Mouse (Mus musculus) frontal cortex, postnatal 10 days (tissue): ENCODE results near the gene Rgs21.

Experiments used
- DNase-seq, 2 experiments: peaks; one replicate each; pipeline ENCODE4 v3.0.0; 2022; ENCODE audit warnings: low spot score in 2 of 2, mixed read lengths in 1 of 2

Rgs21 gene

DNA sequence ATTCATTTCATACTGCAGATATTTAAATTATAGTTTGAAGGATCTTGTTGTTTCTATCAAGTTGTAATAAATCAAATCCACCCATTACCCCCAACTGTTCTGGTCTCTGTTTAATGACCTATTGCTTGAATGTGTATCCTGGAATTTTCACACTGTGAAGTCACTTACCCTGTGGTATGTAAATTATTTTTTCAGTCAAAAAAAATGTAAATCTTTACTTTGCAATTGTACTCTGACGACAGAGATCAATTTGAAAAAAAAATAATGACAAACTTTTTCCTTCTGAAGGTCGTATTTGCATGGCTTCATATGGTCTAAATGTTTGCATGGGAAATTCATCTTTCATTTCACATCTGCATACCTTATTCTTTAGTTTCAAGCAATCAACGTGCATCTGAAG, at the start of gene Rgs21:
Gene Rgs21 (minus strand): TSS at position 101 of the 400 bp plus-strand sequence.
- no peak for DNase-seq

GRCm38 (mm10) chr1:144604071-144604470, 36.6 kb upstream of the Rgs21 start:
- DNase-seq: no peak

- no peak for DNase-seq
Measured at GRCm38 (mm10) chr1:144602987-144603386, 35.5 kb upstream of the Rgs21 start.

DNA sequence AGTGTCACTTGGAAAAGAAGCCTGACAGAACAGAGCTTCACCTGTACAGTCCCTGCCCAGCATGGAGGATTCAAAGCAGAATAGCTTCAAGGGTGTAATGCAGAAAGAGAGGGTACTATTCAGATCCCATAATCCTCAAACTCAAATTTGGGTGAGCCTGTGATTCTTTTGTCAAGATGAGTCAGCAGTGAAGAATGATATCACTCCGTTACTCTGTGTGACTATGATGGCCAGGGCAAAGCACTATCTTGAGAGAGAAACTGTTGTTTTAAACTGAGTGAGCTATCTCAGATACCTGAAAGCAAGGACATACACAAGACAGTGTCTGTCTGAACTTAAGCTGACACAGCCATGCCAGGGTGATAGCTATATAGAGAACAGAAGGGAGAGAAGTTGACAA, 11.9 kb upstream of the Rgs21 start:
- DNase-seq: no peak

GRCm38 (mm10) chr1:144572972-144573371, 5.5 kb upstream of the Rgs21 start:
- DNase-seq: no peak

GRCm38 (mm10) chr1:144569905-144570304, 2.4 kb upstream of the Rgs21 start:
- DNase-seq: no peak

GRCm38 (mm10) chr1:144545142-144545541, 22.3 kb downstream of the Rgs21 start:
- DNase-seq: no peak

- no peak for DNase-seq
Measured at GRCm38 (mm10) chr1:144544497-144544961, 22.9 kb downstream of the Rgs21 start.

DNA sequence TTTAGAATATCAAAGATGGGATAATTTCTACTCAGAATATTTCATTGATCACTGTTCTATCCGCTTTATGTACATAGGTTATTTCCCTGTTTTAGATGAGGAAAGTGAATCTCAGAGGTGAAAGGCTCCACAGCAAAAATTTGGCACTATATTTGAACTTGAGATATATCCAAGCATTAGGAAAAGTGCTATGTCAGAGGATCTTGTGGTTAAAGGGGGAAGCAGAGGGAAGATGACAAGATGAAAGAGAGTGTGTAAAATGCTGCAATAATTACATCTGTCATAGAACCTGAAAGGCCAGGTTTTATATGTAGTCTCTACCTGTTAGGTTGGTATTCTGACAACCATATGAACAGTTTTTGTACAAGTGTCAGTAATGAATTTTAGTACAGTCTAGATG, 35.7 kb downstream of the Rgs21 start:
- DNase-seq: no peak

DNA sequence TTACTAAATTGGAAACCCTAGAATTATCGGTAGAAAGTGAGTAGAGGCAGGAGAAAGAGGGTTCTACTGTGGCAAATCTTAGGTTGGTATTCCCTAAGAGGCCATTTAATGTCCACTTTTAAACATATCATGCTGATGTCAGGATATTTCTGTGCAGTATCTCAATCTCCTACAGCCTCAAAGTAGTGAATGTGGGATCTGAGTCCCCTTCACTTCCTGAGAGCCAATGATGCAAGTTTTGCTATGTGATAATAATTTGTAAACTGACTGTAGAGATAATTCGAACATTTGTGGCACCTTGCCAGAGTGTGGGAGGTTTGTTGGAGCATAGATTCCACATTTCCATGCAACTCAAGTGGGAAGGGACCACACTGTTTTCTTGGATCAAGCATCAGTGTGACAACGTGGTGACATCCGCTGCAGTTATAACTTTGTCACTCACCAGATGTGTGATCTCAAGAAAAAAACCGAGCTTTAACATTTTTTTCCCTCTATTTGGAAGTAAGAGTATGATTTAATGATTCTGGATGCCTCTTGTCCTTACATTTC, 49.5 kb downstream of the Rgs21 start:
- DNase-seq: peak; percentile 9 to 13

- DNase-seq: no peak
Measured at GRCm38 (mm10) chr1:144502241-144502640, 65.2 kb downstream of the Rgs21 start.

DNA sequence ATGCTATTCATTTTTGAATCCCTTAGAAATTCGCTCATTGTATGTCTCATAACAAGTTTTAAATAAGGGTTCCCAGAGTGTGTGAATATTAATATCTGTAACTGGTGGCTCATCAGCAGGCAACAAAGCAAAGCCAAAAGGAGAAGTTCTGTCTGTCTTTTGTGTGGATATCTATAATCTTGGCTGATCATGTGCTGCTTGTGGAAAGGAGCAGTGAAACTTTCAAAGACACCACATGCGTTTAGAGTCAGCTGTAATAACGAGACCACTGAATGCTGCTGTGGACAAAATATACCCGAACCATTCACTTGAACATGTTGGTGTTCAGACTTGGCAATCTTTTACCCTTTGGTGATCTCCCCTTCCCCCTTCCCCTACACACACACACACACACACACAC, 67.0 kb downstream of the Rgs21 start:
- DNase-seq: no peak

DNA sequence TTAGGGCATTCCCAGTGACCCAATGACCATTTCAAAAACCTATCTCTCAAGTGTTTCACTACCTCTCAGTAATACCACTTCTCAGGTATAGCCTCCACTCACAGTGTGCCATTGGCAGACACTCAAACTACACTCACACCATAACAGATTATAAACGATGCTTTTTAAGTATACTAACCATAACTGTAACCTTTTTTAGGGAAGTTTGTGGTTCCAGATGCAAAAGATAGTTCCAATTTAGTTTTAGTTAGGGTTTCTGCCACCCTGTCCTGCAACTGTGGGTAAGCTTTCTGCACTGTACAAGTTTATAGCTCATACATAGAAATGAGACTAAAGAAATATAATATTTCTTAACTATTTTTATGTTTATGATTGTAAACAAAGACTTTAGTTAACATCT, 67.7 kb downstream of the Rgs21 start:
- no peak for DNase-seq

- DNase-seq: no peak
Measured at GRCm38 (mm10) chr1:144498725-144499124, 68.7 kb downstream of the Rgs21 start.

- DNase-seq: no peak
Measured at GRCm38 (mm10) chr1:144498051-144498450, 69.4 kb downstream of the Rgs21 start.

DNA sequence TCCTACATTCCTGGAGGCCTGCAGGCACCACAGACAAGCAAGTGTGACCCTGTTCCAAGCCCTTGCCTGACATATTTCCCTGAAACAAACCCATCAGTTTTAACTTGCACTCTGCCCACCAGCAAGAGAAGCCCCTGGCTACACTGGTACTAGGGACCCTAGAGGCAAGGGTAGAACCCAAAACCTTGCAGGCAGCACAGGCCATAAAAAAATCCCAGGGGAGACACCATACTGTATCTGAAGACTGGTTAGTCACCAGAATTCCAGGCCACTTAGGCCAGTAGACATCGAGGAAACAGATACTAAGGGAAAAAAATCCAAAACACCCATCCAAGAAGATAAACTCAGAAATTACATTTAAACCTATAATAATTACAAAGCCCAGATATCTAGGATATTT, 74.1 kb downstream of the Rgs21 start:
- DNase-seq: no peak

DNA sequence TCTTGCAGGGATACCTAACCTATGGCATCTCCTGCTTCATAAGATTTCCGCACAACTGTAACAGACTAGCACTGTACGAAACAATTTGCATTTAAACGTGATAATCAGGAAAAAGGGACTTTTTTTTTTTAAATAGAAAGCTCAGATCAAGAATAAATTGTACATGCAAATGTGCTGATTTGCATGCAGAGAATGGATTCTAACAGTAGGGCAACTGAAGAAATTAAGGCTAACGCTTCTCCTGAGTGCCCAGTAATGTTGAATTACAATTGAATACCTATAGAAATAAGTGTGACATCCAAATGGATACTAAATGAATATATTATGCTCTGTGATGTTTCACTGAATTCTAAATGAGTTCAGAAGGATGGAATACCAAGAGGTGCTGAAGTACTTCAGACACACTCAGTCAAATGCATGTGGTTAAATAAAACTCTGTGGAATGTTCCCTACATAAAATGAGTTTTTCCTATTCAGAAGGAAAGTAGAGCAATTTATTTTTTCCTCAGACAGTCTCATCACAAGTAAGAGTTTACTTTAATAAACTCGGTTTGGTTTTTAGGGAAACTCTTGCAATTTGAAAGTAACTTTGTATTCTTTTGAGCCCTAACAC, 79.1 kb downstream of the Rgs21 start:
- no peak for DNase-seq
